Mouse (Mus musculus): ENCODE measurements around the gene Nedd9. TPM values are rescaled to one million over a fixed set of nuclear protein-coding genes. Genes with fewer than 3 reads are reported as not detected.
"Not testable (repeated sequence)": the region's sequence is repeated elsewhere in the genome, so short reads cannot be mapped to it uniquely, and the experiment has no call there.

Gene Nedd9
- polyA plus RNA-seq, 1 experiment from 2014 or later, result 19.3 TPM

DNA sequence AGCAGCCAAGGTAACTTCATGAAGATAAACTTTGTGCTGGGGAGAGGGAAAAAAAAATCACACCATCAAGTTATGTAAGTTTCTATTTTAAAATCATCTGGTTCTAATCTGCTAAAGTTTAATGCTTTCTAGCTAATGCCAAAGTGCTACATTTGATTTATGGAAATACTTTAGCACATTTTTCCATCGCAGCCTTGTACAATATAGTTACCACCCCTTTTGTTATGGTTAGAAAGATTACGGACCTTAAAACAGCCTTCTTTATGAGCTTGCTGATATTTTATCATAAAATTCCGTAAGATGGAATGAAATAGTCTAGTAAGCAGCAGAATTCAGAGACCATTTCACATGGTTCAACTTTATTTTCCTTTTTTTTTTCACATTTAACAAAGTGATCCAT lies 115.6 kb downstream of the Nedd9 start:
- no peaks in the 10 kb centered on the region for H3K36me3 ChIP-seq
- H3K9ac ChIP-seq, result no peak overlapping the region
- H3K9me3 ChIP-seq, result no peaks in the 10 kb centered on the region
- H3K4me2 ChIP-seq, result no peak overlapping the region
- 0 out of 2 replicates have a peak, but pooled peaks cover 6% of the 10 kb centered on the region for H3K4me1 ChIP-seq
- H3K27ac ChIP-seq (replicated peaks), result no peak overlapping the region
- 62% methylated on average over 3 of the region's 3 CpGs for WGBS
- no peak overlapping the region for H3K4me3 ChIP-seq
- no peaks in the 10 kb centered on the region for H3K27me3 ChIP-seq (replicated peaks)
- ATAC-seq (ENCODE audit: extremely low read depth, insufficient number of reproducible peaks, low FRiP score, low TSS enrichment), result no peak

DNA sequence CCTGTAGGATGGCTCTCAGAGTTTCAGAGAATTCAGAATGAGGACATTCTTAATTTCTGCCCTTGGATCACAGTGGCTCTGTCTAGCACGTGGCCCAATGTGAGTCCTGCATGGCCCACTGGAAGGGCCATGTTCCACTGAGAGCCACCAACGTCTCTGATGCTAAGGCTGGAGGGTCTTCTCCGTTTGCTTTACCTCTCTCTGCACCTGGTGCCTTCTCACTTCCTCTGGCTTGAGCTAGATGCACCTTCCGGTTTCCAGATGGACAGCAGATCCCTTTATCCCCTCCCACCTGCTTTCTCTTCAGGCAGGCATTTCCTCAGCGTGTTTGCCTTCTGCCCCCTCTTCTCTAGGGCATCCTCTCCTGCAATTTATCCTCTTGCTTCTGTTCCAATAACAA lies 118.5 kb downstream of the Nedd9 start:
- ATAC-seq (ENCODE audit: extremely low read depth, insufficient number of reproducible peaks, low FRiP score, low TSS enrichment), result no peak
- no peaks in the 10 kb centered on the region for H3K27me3 ChIP-seq (replicated peaks)
- H3K27ac ChIP-seq (replicated peaks), result no peak overlapping the region
- H3K36me3 ChIP-seq, result no peaks in the 10 kb centered on the region
- no peak overlapping the region for H3K4me2 ChIP-seq
- 72% methylated on average over 5 of the region's 5 CpGs for WGBS
- no peak overlapping the region for H3K4me3 ChIP-seq
- 0 out of 2 replicates have a peak, but pooled peaks cover 6% of the 10 kb centered on the region for H3K4me1 ChIP-seq
- no peak overlapping the region for H3K9ac ChIP-seq
- H3K9me3 ChIP-seq, result no peaks in the 10 kb centered on the region

DNA sequence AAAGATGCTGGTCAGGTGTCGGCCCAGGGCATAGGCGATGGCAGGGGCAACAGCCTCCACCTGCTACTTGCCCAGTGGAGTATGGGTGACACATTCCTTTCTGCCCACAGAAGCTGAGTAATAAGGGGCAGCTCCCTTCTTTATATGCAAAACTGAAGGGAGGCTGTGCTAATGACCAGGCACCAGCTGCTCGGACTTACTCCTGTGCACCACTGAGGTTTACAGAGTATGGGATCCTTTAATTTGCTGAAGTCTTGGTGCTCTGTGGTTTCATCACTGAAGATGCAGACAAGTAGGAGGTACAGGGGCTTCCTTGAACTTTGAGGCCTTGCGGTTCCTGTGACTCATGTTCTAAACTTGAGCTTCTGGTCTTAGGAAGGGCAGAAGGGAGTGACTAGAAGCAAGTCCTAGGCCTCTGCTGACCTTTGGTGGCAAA lies 120.0 kb downstream of the Nedd9 start:
- Histone ChIP-seq H3K36me3 (no peaks in the 10 kb centered on the region), H3K27me3 (replicated peaks) (no peaks in the 10 kb centered on the region), H3K9me3 (no peaks in the 10 kb centered on the region), H3K27ac (replicated peaks) (no peak overlapping the region), H3K4me2 (no peak overlapping the region), H3K9ac (no peak overlapping the region), H3K4me1 (0 out of 2 replicates have a peak, but pooled peaks cover 3% of the 10 kb centered on the region), H3K4me3 (no peak overlapping the region)
- ATAC-seq (ENCODE audit: extremely low read depth, insufficient number of reproducible peaks, low FRiP score, low TSS enrichment), result no peak
- WGBS, result 74% methylated on average over 4 of the region's 4 CpGs

- H3K27me3 ChIP-seq (replicated peaks); H3K4me3 ChIP-seq; H3K9me3 ChIP-seq; H3K27ac ChIP-seq (replicated peaks); ATAC-seq (ENCODE audit: extremely low read depth, insufficient number of reproducible peaks, low FRiP score, low TSS enrichment); H3K4me2 ChIP-seq; H3K9ac ChIP-seq; H3K36me3 ChIP-seq; H3K4me1 ChIP-seq: not testable (repeated sequence)
- 47% methylated on average over 1 of the region's 1 CpGs for WGBS
Observed at GRCm38 (mm10) chr13:41366609-41367008, 120.6 kb downstream of the Nedd9 start.

DNA sequence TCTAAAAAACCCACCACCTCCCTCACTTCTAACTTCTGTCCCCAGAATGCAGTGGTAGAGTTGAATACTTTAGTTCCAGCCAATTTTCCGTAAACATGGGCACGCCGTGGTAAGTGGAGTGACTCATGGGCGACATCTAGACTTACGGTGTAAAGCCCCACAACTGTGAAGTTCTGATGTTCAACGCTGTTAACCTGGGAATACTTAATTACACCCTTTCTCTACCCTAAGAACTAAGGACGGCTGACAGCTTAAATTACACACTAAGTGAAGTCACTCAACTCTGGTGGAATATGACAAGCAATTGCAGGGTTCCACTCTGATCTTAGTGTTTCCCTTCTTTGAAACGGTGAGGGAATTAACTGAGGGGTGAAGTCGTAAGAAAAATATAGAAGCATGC lies 122.9 kb downstream of the Nedd9 start:
- 80% methylated on average over 9 of the region's 9 CpGs for WGBS
- Histone ChIP-seq H3K36me3 (no peaks in the 10 kb centered on the region), H3K4me1 (peaks cover 13% of the 10 kb centered on the region), H3K27me3 (replicated peaks) (peaks cover 10% of the 10 kb centered on the region; the same call in 1 of the 2 replicates), H3K4me3 (no peak overlapping the region), H3K9me3 (no peaks in the 10 kb centered on the region), H3K9ac (no peak overlapping the region), H3K27ac (replicated peaks) (no peak overlapping the region), H3K4me2 (no peak overlapping the region)
- no peak for ATAC-seq (ENCODE audit: extremely low read depth, insufficient number of reproducible peaks, low FRiP score, low TSS enrichment)

GRCm38 (mm10) chr13:41362909-41363308 lies 124.3 kb downstream of the Nedd9 start:
- H3K4me2 ChIP-seq, result no peak overlapping the region
- no peak overlapping the region for H3K9ac ChIP-seq
- H3K9me3 ChIP-seq, result no peaks in the 10 kb centered on the region
- no peak for ATAC-seq (ENCODE audit: extremely low read depth, insufficient number of reproducible peaks, low FRiP score, low TSS enrichment)
- no peak overlapping the region for H3K4me3 ChIP-seq
- 60% methylated on average over 6 of the region's 6 CpGs for WGBS
- peaks cover 16% of the 10 kb centered on the region for H3K4me1 ChIP-seq
- no peaks in the 10 kb centered on the region for H3K36me3 ChIP-seq
- no peak overlapping the region for H3K27ac ChIP-seq (replicated peaks)
- peaks cover 10% of the 10 kb centered on the region; the same call in 1 of the 2 replicates for H3K27me3 ChIP-seq (replicated peaks)

DNA sequence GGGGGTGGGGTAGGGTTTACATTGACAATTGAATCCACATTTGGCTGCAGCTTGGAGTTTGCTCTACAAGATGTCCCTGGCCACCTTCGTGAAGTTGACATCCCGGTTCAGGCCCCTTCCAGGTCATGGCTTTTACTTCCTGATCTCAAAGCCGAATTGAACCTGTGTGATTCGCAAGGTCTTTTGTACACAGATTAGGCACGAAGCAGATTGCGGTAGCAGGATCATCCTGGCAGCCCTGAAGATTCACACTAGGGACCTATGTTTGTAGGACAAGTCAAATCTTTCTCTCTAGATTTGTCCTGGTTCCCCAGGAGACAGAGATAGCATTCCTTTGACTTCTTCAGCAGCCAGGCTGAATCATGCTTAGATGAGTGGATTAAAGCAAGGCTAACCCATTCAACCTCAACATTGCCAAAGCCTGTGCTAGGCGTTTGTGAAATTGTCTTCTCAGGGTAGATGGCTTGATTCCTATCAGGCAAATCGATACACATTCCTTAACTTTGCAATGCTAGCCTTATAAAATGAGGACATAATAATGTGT lies 126.8 kb downstream of the Nedd9 start:
- no peaks in the 10 kb centered on the region for H3K36me3 ChIP-seq
- no peak overlapping the region for H3K27ac ChIP-seq (replicated peaks)
- H3K9me3 ChIP-seq, result no peaks in the 10 kb centered on the region
- 33% methylated on average over 8 of the region's 8 CpGs for WGBS
- no peak for ATAC-seq (ENCODE audit: extremely low read depth, insufficient number of reproducible peaks, low FRiP score, low TSS enrichment)
- H3K27me3 ChIP-seq (replicated peaks), result peaks cover 10% of the 10 kb centered on the region; the same call in 1 of the 2 replicates
- no peak overlapping the region for H3K4me3 ChIP-seq
- 0 out of 2 replicates have a peak overlapping the region, but pooled peaks have one; percentile 79 for H3K9ac ChIP-seq
- peak overlapping the region; percentile 81 for H3K4me2 ChIP-seq
- H3K4me1 ChIP-seq, result peaks cover 40% of the 10 kb centered on the region

- WGBS, result 3% methylated on average over 16 of the region's 16 CpGs
- peaks cover 10% of the 10 kb centered on the region; the same call in 1 of the 2 replicates for H3K27me3 ChIP-seq (replicated peaks)
- H3K4me2 ChIP-seq, result peak overlapping the region; percentile 81
- peak overlapping the region; percentile 75 for H3K4me3 ChIP-seq
- ATAC-seq (ENCODE audit: extremely low read depth, insufficient number of reproducible peaks, low FRiP score, low TSS enrichment), result no peak
- H3K4me1 ChIP-seq, result peaks cover 48% of the 10 kb centered on the region
- H3K27ac ChIP-seq (replicated peaks), result peak overlapping the region; percentile 96
- no peaks in the 10 kb centered on the region for H3K36me3 ChIP-seq
- no peaks in the 10 kb centered on the region for H3K9me3 ChIP-seq
- H3K9ac ChIP-seq, result peak overlapping the region; percentile 79
Observed at GRCm38 (mm10) chr13:41359330-41360215, 127.6 kb downstream of the Nedd9 start.

DNA sequence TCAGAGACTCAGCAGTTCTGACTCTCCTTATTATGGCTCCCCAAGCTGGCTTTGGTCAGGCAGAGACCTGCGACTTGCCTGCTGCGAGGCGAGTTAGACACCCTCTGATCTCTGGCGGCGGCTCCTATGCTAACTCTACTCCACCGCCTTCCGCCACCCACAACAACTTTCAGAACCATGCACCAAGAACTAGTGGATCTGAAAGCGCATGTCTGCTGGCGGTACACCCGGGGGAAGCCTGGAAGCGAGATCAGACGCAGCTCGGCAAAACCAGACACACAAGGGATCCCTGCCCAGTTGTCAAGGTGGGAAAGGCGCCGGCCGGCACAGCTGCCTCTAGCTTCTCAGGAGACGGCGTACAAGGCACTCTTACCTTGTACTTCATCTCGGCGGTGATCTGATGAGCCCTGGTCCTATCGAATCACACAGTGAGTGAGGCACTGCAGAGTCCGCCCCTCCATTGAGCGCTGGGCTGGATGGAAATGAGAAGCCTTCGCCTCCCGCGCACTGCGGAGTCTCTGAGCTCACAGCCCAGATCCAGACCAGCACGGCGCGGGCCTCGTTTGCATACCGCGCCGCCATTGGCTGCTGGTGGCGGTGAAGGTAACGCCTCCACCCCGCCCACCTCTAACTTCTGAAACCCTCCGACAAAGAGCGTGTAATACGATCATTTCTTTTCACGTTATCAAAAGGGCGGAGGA lies 128.5 kb downstream of the Nedd9 start:
- Histone ChIP-seq H3K9ac (peak overlapping the region; percentile 94), H3K4me1 (peaks cover 57% of the 10 kb centered on the region), H3K9me3 (no peaks in the 10 kb centered on the region), H3K36me3 (no peaks in the 10 kb centered on the region), H3K4me3 (peak overlapping the region; percentile 75), H3K27me3 (replicated peaks) (peaks cover 10% of the 10 kb centered on the region; the same call in 1 of the 2 replicates), H3K4me2 (peak overlapping the region; percentile 81), H3K27ac (replicated peaks) (peak overlapping the region; percentile 96)
- ATAC-seq (ENCODE audit: extremely low read depth, insufficient number of reproducible peaks, low FRiP score, low TSS enrichment), result peak; percentile 86
- under 1% methylated on average over 42 of the region's 42 CpGs for WGBS

DNA sequence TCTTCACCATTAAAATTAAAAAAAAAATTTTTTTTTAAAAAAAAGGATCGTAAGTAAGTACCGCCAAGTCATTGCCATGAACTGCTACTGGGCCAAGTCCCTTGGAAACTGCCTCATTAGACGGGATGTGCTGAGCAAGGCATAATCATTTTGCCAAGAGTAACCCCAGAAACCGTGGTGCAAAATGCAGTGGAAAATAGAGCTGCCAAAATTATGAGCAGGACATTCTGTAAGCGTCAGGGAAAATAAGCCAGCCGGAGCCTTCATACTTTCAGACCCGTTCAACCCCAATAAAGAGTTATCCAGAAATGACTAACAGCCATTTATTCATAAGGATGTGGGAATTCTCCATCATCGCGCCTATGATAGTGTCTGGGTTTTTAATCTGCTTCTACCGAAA lies 129.2 kb downstream of the Nedd9 start:
- H3K36me3 ChIP-seq, result no peaks in the 10 kb centered on the region
- peaks cover 10% of the 10 kb centered on the region; the same call in 1 of the 2 replicates for H3K27me3 ChIP-seq (replicated peaks)
- peak overlapping the region; percentile 96 for H3K27ac ChIP-seq (replicated peaks)
- peak overlapping the region; percentile 94 for H3K9ac ChIP-seq
- WGBS, result 21% methylated on average over 10 of the region's 10 CpGs
- no peaks in the 10 kb centered on the region for H3K9me3 ChIP-seq
- peak overlapping the region; percentile 75 for H3K4me3 ChIP-seq
- no peak for ATAC-seq (ENCODE audit: extremely low read depth, insufficient number of reproducible peaks, low FRiP score, low TSS enrichment)
- peaks cover 63% of the 10 kb centered on the region for H3K4me1 ChIP-seq
- H3K4me2 ChIP-seq, result peak overlapping the region; percentile 81

DNA sequence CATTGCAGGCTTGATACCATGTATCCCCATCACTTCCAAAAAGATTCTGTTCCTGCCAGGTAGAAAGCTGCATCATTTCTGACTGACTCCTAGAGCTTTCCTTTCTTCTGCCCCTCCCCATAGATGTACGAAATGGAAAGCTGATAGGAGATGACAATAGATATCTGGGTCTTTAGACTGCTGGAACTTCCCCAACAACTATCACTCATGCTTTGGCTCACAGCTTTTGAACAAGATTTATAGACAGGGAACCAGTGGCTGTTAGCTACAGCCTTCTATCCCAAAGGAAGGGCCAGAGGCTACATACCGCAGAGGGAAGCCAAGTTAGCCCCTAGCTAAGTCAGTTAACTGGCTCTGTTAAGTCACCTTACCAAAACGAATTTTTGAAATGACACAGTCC lies 129.6 kb downstream of the Nedd9 start:
- Histone ChIP-seq H3K4me2 (peak overlapping the region; percentile 81), H3K4me3 (peak overlapping the region; percentile 75), H3K36me3 (no peaks in the 10 kb centered on the region), H3K4me1 (peaks cover 67% of the 10 kb centered on the region), H3K9me3 (no peaks in the 10 kb centered on the region), H3K27me3 (replicated peaks) (peaks cover 10% of the 10 kb centered on the region; the same call in 1 of the 2 replicates), H3K9ac (peak overlapping the region; percentile 94), H3K27ac (replicated peaks) (peak overlapping the region; percentile 96)
- 38% methylated on average over 3 of the region's 3 CpGs for WGBS
- no peak for ATAC-seq (ENCODE audit: extremely low read depth, insufficient number of reproducible peaks, low FRiP score, low TSS enrichment)

Data from heart, embryonic 13.5 days (tissue).